ENCODE assay signal across 8 mouse cellular contexts in the genomic region with DNA sequence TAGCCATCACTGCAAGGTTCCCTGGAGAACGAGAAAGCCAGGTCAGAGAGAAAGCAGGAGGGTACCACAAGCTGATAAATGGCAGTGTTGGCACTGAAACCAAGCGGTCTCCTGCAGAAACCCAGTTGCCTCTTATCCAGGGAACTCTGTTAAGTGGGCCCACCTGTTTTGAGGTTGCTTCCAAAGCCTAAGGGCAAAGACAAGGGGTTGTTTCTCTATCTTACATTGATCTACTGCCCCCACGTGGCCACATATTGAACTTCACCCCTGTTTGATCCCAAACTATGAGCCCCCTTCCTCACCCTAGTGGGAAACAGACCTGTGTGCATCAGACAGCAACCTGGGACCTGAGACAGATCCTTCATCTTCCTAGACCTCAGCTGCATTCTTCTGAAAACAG. TPM values are rescaled to one million over a fixed set of nuclear protein-coding genes. Genes with fewer than 3 reads are reported as not detected.
DNase-seq lines count a peak whose midpoint lies in the region; ATAC-seq and TF ChIP-seq lines count a peak whose summit lies in the region.

No protein-coding gene starts in this region.

- ATAC-seq in forebrain, embryonic 12.5 days (ENCODE audit: low FRiP score) = peak; percentile 44; the same call in 1 of the 2 replicates
- peak; percentile 46 for ATAC-seq in hindbrain, embryonic 11.5 days (ENCODE audit: low FRiP score)

- no peak overlapping the region for H3K4me3 ChIP-seq in forebrain, embryonic 12.5 days (replicated peaks)
- H3K4me3 ChIP-seq in hindbrain, embryonic 11.5 days (ENCODE audit: low read depth, low read length) = no peak overlapping the region
- H3K4me3 ChIP-seq in spleen, adult 2 months (ENCODE audit: extremely low read depth, insufficient read depth, insufficient read length) = no peak overlapping the region

- no peak overlapping the region for H3K4me2 ChIP-seq in forebrain, embryonic 12.5 days
- H3K4me2 ChIP-seq in hindbrain, embryonic 11.5 days (replicated peaks; ENCODE audit: low read depth, low read length) = no peak overlapping the region

- H3K27ac ChIP-seq in forebrain, embryonic 12.5 days = no peak overlapping the region
- H3K27ac ChIP-seq in hindbrain, embryonic 11.5 days (ENCODE audit: low read depth, low read length) = no peak overlapping the region
- no peak overlapping the region for H3K27ac ChIP-seq in spleen, adult 2 months (ENCODE audit: insufficient read depth, low read length)

- TF ChIP-seq CTCF in spleen, adult 2 months (IDR thresholded peaks at IDR 0.05; ENCODE audit: extremely low read depth, insufficient read depth, insufficient read length, insufficient replicate concordance) = peak; percentile 24; the same call in 1 of the 2 replicates

- peak; percentile 37 for DNase-seq in adrenal gland, adult 2 months
- no peak for DNase-seq in adrenal gland, adult 8-10 months
- DNase-seq in adrenal gland, postnatal 14 days = peak; percentile 72
- DNase-seq in hindbrain, embryonic 11.5 days (ENCODE audit: low spot score) = peak; percentile 86
- peak; percentile 17 for DNase-seq in layer of hippocampus, adult 9-11 months
- peak; percentile 79 for DNase-seq in lung, postnatal 14 days
- peak in 1 of 2 experiments; percentile 27 for DNase-seq in spleen, adult 2 months (ENCODE audit: low read depth in 1 of 2, low spot score in 2 of 2)

- TF ChIP-seq POLR2A in spleen, adult 2 months (IDR thresholded peaks at IDR 0.05; ENCODE audit: low read depth, low read length) = no peak

- WGBS in forebrain, embryonic 12.5 days = 24% methylated on average over 3 of the region's 3 CpGs
- 36% methylated on average over 3 of the region's 3 CpGs for WGBS in hindbrain, embryonic 11.5 days
- WGBS in spleen, adult 2 months = 34% methylated on average over 3 of the region's 3 CpGs

- H3K36me3 ChIP-seq in forebrain, embryonic 12.5 days (replicated peaks) = no peaks in the 10 kb centered on the region
- no peaks in the 10 kb centered on the region for H3K36me3 ChIP-seq in hindbrain, embryonic 11.5 days (ENCODE audit: control insufficient read depth, insufficient read depth, low read length)
- no peaks in the 10 kb centered on the region for H3K36me3 ChIP-seq in spleen, adult 2 months (ENCODE audit: control insufficient read depth, insufficient read depth, low read length)

- H3K9me3 ChIP-seq in forebrain, embryonic 12.5 days = peaks cover 4% of the 10 kb centered on the region; the same call in 1 of the 2 replicates
- H3K9me3 ChIP-seq in hindbrain, embryonic 11.5 days (ENCODE audit: control insufficient read depth, low read length) = no peaks in the 10 kb centered on the region

- H3K9ac ChIP-seq in forebrain, embryonic 12.5 days = no peak overlapping the region
- H3K9ac ChIP-seq in hindbrain, embryonic 11.5 days (ENCODE audit: low read depth, low read length) = no peak overlapping the region

- no peaks in the 10 kb centered on the region for H3K4me1 ChIP-seq in forebrain, embryonic 12.5 days
- no peaks in the 10 kb centered on the region for H3K4me1 ChIP-seq in hindbrain, embryonic 11.5 days (replicated peaks; ENCODE audit: control insufficient read depth, insufficient read depth, low read length)
- no peaks in the 10 kb centered on the region for H3K4me1 ChIP-seq in spleen, adult 2 months (ENCODE audit: control insufficient read depth, insufficient read depth, insufficient read length)

- H3K27me3 ChIP-seq in forebrain, embryonic 12.5 days = peaks cover 10% of the 10 kb centered on the region; the same call in 1 of the 2 replicates
- H3K27me3 ChIP-seq in hindbrain, embryonic 11.5 days (ENCODE audit: control insufficient read depth, insufficient read depth, low read length) = no peaks in the 10 kb centered on the region
- no peaks in the 10 kb centered on the region for H3K27me3 ChIP-seq in spleen, adult 2 months (ENCODE audit: control insufficient read depth, insufficient read depth, low read length)

RNA-seq across cellular contexts. Expression of gene Tcf7l1, which starts 42.2 kb away (rescaled TPM):
- 10 to 100 TPM; 11.0 to 14.7 TPM for total RNA-seq in adrenal gland, adult 2 months (2021)
- polyA plus RNA-seq in adrenal gland, adult 2 months (2012; rRNA removed) = 23.2 and 24.4 TPM in 2 replicates
- 10 to 100 TPM in 2 of 4 experiments, 1 to 10 TPM in 2; 8.2 to 21.0 (median 12.2) TPM for total RNA-seq in adrenal gland, adult 8-10 months (2022)
- 18.2 and 21.4 TPM in 2 replicates for total RNA-seq in adrenal gland, postnatal 14 days (2021)
- 24.4 and 25.9 TPM in 2 replicates for polyA plus RNA-seq in forebrain, embryonic 12.5 days (2016; fragmentation: Nextera tagmentation; extraction: Ambion mirVana)
- 15.2 and 17.0 TPM in 2 replicates for polyA plus RNA-seq in hindbrain, embryonic 11.5 days (2014; fragmentation: Nextera tagmentation; extraction: Ambion mirVana)
- 10.5 and 11.8 TPM in 2 replicates for polyA plus RNA-seq in spleen, adult 2 months (2012; rRNA removed)
